Mouse (Mus musculus) induced T-regulatory cell, adult 2 months (primary cell): ENCODE measurements around the gene Dedd2.
"Not testable (repeated sequence)": the region's sequence is repeated elsewhere in the genome, so short reads cannot be mapped to it uniquely, and the experiment has no call there.

Source experiments
- DNase-seq: peaks from one replicate; pipeline ENCODE4 v3.0.0-alpha.2; 2012; ENCODE audit warnings: low read depth

Dedd2 gene

DNA sequence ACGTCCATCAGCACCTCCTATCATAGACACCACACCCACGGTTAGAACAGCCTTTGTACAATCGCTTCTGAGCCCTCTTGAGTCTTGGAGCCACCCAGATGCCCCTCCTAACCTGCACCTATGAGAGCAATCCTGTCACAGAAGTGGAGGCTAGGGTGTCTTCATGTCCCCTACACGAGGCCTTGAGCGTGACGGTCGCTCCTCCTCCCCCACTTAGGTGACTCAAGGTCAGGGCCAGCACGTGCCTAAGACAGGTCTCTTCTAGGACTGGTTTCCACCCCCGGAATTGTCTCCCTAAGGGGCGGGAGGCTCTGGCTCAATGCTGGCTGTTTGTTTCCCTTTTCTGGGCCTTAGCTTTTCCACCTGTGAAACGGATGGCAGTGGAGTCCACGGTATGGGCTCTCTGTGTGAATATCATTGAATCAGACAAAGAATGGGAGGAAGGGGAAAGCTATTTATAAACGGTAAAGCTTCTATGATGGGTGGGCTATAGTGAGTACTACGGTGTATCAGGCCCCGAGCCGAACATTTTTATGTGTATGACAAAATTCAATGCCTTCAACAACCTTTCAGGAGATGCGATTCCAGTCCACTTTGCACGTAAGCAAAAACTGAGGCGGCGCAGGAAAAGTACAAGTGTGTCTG lies at the start of gene Dedd2:
Gene Dedd2 (minus strand): TSS at position 159 of the 645 bp plus-strand sequence.
- DNase-seq = peak; percentile 71

DNA sequence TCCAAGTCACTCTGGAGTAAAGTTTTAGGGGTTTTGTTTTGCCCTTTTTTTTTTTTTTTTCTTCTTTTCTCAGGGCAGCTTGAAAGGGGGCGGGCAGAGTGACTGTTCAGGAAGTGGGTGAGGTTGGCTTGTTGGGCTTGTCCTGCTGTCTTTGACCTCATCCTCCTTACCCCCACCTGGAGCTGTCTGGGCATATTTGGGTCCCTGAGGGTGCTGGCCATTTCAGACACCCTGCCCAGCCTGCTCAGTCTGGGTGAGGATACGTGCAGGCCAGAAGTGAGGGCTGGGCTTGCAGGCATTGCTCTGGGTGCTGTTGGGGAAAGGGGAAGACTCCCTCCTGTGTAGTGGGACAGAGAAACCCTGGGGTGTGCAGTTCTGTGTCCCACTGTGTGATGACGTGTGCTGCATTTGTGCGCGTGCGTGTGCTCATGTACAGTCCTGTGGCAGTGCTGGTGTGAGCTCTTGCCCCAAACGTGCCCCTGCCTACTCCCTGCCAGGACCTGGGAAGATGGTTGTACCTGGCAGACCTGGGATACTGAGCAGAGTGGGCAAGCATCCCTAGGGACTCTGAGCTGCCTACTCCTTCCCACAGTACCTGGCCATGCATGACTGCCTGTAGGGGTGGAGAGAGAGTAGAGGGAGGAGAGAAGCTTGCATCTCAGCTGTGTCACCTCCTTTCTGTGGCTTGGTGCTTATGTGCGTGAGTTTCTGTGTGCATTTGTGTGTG lies 49.3 kb upstream of the Dedd2 start:
- DNase-seq = peak; percentile 74

DNA sequence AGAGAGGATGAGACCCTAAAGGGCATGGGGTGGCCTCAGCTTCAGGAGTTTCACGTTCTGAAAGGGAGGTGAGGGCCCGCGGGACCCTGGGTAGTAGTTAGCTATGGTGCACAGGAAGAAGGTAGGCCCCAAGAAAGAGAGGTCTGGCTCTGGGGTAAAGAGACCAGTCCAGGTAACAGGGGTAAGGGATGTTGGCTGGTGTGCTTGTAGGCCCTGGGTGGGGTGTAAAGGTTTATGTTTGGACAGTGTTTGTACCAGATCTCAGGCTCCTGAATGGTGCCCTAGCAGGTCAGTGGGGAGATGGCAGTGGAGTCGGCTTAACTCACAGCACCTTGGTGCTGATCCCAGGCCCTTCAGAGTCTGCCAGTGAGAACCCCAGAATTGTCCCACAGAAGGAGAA lies 48.6 kb upstream of the Dedd2 start:
- peak; percentile 64 for DNase-seq

DNA sequence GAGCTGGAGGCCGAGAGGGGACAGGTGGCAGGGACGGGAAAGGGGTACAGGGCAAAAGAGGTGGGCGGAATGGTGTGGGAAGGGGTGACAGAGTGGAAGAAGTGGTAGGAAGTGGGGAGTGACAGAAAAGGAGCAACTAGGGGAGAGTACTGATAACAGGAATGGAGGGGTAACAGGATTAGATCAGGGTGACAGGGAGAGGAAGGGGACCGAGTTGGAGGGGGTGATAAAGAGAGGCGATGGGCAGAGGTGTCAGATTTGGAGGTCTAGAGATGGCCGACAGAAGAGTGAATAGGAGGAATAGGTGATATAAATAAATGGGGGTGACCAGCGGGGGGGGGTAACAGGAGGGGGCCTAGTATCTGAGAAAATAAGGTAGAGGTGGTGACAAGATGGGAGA lies 48.2 kb upstream of the Dedd2 start:
- DNase-seq = no peak

DNA sequence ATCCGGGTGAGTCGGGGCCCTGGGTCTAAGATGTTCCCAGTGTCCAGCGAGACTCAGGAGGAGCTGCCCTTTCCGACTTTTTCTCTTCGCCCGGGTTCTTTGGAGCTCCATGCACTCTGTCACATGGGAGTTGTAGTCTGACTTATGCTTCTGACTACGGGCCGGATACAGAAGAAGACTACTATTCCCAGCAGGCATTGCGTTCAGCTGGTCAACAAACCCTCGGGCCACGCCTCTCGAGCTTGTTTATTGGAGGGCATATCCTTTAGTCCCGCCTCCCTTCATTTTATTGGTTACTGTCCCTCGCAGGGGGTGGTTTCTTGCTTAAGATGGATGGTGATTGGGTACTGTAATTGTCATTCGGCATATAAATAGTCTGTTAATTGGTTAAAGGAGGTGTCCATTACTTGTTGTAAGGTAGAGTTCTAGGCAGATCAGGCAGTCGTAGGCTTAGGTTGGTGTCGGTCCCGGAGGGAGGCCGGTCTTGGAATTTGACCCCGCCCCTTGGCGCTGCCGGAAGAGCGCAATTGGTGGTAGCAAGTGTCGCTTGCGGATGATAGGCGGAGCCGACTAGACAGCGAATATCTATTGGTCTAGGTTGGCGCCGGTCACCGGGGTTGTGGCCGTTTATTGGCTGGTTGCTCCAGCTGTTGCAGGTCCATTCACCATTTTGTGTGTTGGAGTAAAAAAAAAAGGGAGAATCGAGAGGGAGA lies 47.5 kb upstream of the Dedd2 start:
- peak; percentile 100 for DNase-seq

DNA sequence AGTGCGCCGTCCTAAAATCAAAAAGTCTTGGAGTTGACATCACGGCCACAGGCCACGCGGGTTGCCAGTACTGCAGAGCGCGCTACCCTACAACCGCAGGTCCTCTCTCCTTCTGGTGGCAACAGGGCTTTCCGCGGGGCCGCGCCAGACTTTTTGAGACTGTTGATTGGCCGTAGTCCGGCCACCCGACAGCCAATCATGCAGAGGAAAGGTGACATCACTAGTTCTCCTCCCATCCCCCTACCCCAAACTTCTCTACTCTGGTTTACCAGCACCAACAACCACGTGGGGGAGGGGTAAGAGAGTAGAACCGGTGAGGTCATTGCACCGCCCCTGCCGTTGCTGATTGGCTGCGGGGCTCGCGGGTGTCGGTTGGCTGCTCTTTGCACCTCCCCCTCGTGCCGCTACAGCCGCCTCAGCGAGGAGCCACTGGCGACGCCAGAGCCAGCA lies 46.9 kb upstream of the Dedd2 start, which contains the start of gene Cic:
Gene Cic (plus strand): TSS at position 404 of the 450 bp plus-strand sequence.
- peak; percentile 100 for DNase-seq

DNA sequence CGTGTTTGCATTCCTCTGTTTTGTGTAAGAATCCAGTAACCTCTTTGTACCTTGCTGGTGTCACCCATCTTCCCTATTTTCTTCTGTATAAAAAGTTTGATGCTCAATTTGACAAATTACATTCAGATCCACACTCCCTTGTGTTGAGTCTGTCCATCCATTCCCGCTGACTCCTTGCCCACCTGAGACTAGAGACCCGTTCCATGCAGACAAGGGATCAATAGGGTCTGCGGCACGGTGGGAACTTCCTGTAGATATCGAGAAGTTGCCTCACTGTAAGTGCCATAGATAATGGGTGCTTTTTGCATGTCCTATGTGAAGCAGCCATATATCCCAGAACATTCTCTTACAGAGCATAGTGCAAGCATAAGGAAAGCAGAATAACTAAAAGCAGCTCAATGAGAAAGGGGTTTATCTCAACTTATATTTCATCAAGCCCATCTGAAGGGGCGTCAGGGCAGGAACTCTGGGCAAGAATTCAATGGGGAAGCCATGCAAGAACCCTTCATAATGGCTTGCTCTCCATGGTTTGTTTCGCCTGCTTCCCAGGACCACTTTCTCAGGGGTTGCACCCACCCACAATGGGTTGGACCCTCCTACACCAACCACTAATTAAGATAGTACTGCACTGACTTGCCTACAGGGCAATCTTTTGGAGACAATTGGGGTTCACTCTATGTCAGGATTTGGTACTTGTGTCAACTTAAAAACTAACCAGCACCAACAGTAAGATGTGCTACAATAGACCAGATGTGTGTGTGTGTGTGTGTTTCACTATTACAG lies 46.0 kb upstream of the Dedd2 start:
- DNase-seq = no peak

GRCm38 (mm10) chr7:25265743-25266142 lies 45.3 kb upstream of the Dedd2 start:
- DNase-seq = not testable (repeated sequence)

- no peak for DNase-seq
Measured at GRCm38 (mm10) chr7:25263968-25264870, 43.8 kb upstream of the Dedd2 start.

DNA sequence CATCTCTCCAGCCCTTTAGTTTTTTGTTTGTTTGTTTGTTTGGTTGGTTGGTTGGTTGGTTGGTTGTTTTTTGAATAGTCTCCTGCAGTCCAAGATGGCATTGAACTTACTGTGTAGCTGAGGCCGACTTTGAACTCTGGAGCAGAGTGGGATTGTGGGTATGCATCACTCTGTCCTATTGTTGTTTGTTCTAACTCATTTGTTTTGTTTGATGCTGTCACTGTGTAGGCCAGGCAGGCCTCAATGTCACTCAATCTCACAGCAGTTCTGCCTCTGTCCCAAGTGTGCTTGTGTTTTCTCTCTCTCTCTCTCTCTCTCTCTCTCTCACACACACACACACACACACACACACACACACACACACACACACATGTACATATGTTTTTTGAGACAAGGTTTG lies 41.5 kb upstream of the Dedd2 start:
- no peak for DNase-seq

- peak; percentile 36 for DNase-seq
Measured at GRCm38 (mm10) chr7:25251822-25252221, 31.4 kb upstream of the Dedd2 start.

DNA sequence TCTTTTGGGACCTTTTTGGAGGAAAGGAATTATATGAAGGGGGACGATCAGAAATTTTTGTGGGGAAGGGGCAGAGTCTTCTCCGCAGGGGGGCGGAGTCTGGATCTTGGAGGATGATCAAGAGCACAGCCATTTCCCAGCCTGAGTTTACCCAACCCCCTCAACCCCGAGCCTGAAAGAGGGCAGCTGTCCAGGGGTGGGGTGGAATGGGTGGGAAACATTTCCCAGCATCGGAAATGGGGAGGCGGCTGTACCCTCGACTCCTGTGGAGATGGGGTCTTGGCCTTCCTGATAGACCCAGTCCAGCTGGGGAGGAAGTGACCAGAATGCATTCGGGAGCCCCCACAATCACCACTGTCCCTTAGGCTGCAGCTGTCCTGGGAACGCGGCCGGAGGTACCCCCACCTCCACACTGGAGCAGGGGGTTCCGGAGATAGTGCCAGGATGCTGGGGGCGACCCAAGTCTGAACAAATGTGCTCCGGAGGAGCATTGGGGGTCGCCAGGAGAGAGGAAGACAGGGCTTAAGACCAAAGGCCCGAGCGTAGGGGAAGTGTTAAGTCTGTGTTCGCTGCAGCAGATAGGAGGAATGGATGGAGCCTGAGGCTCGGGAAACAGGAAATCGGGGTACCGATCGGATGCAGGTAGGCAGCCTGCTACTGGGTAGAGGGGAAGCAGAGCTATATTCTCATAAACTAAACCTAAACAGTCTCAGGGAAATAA lies 30.8 kb upstream of the Dedd2 start:
- peak; percentile 36 for DNase-seq

DNA sequence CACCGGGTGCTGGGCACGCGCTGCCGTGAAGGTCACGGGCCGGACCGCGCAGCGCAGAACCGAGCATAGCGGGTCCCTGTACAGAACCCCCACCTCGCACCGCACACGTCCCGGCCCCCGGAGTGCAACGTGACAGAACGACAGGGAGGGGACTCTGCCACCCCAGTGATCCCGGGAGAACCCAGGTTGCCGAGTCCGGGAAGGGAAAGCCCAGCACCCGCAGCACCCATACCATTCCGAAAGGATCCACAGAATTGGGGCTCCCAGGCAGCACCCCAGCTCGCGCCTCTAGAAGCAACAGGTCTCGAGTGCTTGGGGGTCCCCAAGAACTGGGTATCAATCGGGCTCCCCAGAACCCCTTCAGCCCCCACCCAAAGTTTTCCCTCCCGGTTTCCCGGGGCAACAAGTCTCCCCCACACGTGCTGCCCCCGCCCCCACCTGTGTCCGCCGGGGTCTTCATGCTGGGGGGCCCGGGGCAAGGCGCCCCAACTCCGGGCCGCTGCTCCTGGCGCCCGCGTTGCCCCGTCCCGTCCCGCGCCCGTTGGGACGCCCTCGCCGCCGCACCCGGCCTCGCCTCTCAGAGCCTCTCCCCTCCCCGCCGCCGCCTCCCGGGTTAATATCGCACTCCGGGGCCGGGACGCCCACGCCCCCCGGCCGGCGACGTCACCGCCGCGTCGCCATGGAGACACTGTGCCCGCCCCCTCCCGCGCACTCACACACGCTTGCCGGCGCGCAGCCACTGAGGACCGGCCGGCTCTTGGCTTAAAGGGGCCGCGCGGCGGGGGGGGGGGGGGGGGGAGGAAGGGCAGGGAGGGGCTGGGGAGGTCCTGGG lies 29.9 kb upstream of the Dedd2 start, which contains the start of gene Erf:
Gene Erf (minus strand): TSS at position 621 of the 832 bp plus-strand sequence.
- peak; percentile 96 for DNase-seq

DNA sequence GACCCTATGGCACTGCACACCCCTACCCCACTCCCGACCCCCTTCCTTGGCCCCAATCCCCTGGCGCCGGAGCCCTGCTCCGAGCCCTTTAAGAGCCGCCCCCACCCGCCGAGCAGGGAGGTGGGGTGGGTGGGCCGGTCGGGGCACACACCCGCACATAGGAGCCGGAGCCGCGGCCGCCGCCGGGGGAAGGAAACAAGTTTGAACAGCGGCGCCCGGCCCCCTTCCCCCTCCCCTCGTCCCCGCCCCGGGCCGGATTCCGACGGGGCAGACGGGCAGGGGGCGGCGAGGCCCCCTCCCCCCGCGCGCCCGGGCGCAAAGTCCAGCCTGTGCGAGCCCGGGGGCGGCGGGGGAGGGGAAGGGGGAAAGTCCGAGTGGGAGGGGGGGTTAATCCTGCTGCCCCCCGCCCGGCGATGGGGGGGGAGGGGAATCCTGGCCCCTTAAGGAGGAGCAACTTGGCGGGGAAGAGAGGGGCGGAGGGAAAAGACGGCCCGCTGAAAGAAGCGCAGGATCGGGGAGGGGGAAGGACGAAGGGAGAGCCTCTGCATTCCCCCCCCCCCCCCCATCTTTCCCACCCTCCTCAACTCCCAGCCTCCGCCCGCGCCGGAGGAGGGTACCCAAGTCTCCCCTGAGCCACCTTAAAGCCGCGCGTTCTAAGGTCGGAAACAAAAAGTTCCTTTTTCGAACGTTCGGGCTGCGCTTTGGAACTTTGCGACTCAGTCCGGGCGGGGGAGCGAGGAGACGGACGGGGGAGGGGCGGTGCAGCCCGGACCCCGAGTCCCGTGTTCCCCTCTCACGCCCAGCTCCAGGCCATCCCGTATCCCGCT lies 29.1 kb upstream of the Dedd2 start:
- peak; percentile 82 for DNase-seq

- DNase-seq = no peak
Measured at GRCm38 (mm10) chr7:25248846-25249313, 28.5 kb upstream of the Dedd2 start.

DNA sequence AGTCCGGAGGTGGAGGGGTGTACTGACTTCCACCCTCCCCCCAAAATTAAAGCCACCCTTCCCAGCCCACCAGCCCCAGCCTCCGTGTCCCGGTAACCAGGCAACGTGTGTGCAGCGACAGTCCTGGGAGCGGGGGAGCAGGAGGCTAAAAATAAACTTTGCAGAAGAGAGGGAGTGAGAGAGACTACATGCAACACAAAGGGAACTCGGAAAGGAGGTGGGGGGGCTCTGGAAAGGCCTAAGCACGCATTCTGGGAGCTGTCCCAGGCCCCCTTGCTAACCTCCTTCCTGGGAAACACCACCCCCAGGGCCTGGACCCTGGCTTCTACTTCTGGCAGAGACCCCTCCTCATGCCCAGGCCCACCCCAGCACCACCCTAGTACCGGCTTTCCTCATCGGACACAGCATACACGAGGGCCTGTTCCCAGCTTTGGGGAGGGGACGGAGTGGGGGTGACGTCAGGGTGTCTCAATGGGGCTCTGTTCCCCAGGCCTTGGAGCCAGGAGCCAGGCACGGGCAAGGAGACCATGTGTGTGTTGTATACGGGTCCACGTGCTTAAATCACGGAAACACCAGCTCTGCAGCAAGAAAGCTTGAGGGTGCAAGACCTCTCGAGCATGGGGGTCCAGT lies 27.7 kb upstream of the Dedd2 start:
- DNase-seq = peak; percentile 43

GRCm38 (mm10) chr7:25247498-25247897 lies 27.1 kb upstream of the Dedd2 start:
- DNase-seq = peak; percentile 43

- DNase-seq = no peak
Measured at GRCm38 (mm10) chr7:25246759-25247137, 26.3 kb upstream of the Dedd2 start.
